Mouse (Mus musculus) ES-E14 (cell line): Measurements from ENCODE around the gene Cdh13.

Experiments used
- CHD2 ChIP-seq: IDR thresholded peaks from 2 replicates; pipeline ENCODE4 v1.6.1; 2014; ENCODE audit warnings: mild to moderate bottlenecking, low read depth, low read length, inconsistent platforms
- HCFC1 ChIP-seq: IDR thresholded peaks from 2 replicates; pipeline ENCODE4 v1.6.1; 2012; ENCODE audit warnings: low read length, inconsistent platforms, borderline replicate concordance; ENCODE audit not compliant: insufficient read depth
- MAFK ChIP-seq: IDR thresholded peaks from 2 replicates; pipeline ENCODE4 v1.6.1; 2014; ENCODE audit warnings: mild to moderate bottlenecking, low read depth, low read length, inconsistent platforms; ENCODE audit not compliant: insufficient read depth
- ZC3H11A ChIP-seq: IDR thresholded peaks from 2 replicates; pipeline ENCODE4 v1.6.1; 2012; ENCODE audit warnings: low read depth, mild to moderate bottlenecking, inconsistent platforms, low read length, borderline replicate concordance
- ZNF384 ChIP-seq: IDR thresholded peaks from 2 replicates; pipeline ENCODE4 v1.6.1; 2012; ENCODE audit warnings: low read depth, low read length, inconsistent platforms

- TF ChIP-seq HCFC1 (no peak), MAFK (no peak), ZC3H11A (no peak), ZNF384 (no peak), CHD2 (no peak)
Observed at GRCm38 (mm10) chr8:119360686-119361295, 1077.3 kb downstream of the Cdh13 start.
